ENCODE assay signal across 21 mouse cellular contexts in genomic region chr7:99007506-99008354, GRCm38 (mm10).
DNase-seq lines count a peak whose midpoint lies in the region; ATAC-seq and TF ChIP-seq lines count a peak whose summit lies in the region.
"Had no signal": no experiment of that assay in that cellular context is flagged by ENCODE, and none has a peak within 500 bp of the region (broad histone marks: within the 10 kb centered on the region; RNA-seq: fewer than 3 reads in every experiment).

No protein-coding gene starts in this region.

- TF ChIP-seq CTCF in stomach, postnatal 0 days (IDR thresholded peaks at IDR 0.05; ENCODE audit: low read depth): no peak

- no peaks in the 10 kb centered on the region for H3K9me3 ChIP-seq in kidney, embryonic 15.5 days (replicated peaks)
- no peaks in the 10 kb centered on the region for H3K9me3 ChIP-seq in kidney, embryonic 16.5 days (ENCODE audit: low read length)
- no peaks in the 10 kb centered on the region for H3K9me3 ChIP-seq in stomach, embryonic 14.5 days (ENCODE audit: control insufficient read depth, low read depth, low read length)
- H3K9me3 ChIP-seq in stomach, postnatal 0 days (ENCODE audit: control insufficient read depth, low read length): no peaks in the 10 kb centered on the region
- H3K9me3 ChIP-seq: heart, embryonic 13.5 days; hindbrain, embryonic 10.5 days; hindbrain, embryonic 15.5 days had no signal

- DNase-seq in stomach, postnatal 0 days (ENCODE audit: low spot score): no peak
- peak; percentile 34 for DNase-seq in lung, postnatal 25 days (ENCODE audit: low spot score)
- no peak for DNase-seq in layer of hippocampus, adult 18-20 months (ENCODE audit: low spot score in 2 of 2)
- DNase-seq in cerebellum, adult 18-20 months: no peak
- DNase-seq: adrenal gland, postnatal 10 days; cerebellum, adult 9-11 months; forebrain, postnatal 0 days; heart, postnatal 10 days; kidney, adult 18-20 months; kidney, postnatal 25 days; right cerebral cortex, postnatal 25 days had no signal

- no peak overlapping the region for H3K4me2 ChIP-seq in kidney, embryonic 15.5 days
- no peak overlapping the region for H3K4me2 ChIP-seq in kidney, embryonic 16.5 days (replicated peaks; ENCODE audit: low read depth, low read length)
- H3K4me2 ChIP-seq in stomach, embryonic 14.5 days (replicated peaks; ENCODE audit: low read depth, low read length): no peak overlapping the region
- H3K4me2 ChIP-seq in stomach, postnatal 0 days (replicated peaks; ENCODE audit: low read depth): no peak overlapping the region
- H3K4me2 ChIP-seq: heart, embryonic 13.5 days; hindbrain, embryonic 15.5 days had no signal

- TF ChIP-seq EP300 in stomach, postnatal 0 days (optimal IDR thresholded peaks at IDR 0.05): no peak

- ATAC-seq in kidney, embryonic 15.5 days (replicated peaks; ENCODE audit: low FRiP score): no peak
- ATAC-seq in kidney, embryonic 16.5 days (ENCODE audit: low FRiP score, low TSS enrichment): no peak
- no peak for ATAC-seq in stomach, embryonic 14.5 days (ENCODE audit: insufficient number of reproducible peaks, insufficient read depth, low FRiP score, low read depth)
- ATAC-seq in stomach, postnatal 0 days (ENCODE audit: low FRiP score, low TSS enrichment): no peak
- ATAC-seq: forebrain, postnatal 0 days; midbrain, embryonic 16.5 days; Patski had no signal

- no peaks in the 10 kb centered on the region for H3K27me3 ChIP-seq in kidney, embryonic 15.5 days
- H3K27me3 ChIP-seq in kidney, embryonic 16.5 days (ENCODE audit: insufficient read depth, low read length): no peaks in the 10 kb centered on the region
- no peaks in the 10 kb centered on the region for H3K27me3 ChIP-seq in stomach, embryonic 14.5 days (ENCODE audit: control insufficient read depth, insufficient read depth, low read length)
- H3K27me3 ChIP-seq in stomach, postnatal 0 days (ENCODE audit: control insufficient read depth, insufficient read depth, low read length): no peaks in the 10 kb centered on the region
- H3K27me3 ChIP-seq: heart, embryonic 13.5 days; hindbrain, embryonic 15.5 days; Patski had no signal

- H3K4me3 ChIP-seq in kidney, embryonic 15.5 days (replicated peaks): no peak overlapping the region
- no peak overlapping the region for H3K4me3 ChIP-seq in kidney, embryonic 16.5 days (ENCODE audit: low read length)
- H3K4me3 ChIP-seq in stomach, embryonic 14.5 days (ENCODE audit: low read depth, low read length): no peak overlapping the region
- no peak overlapping the region for H3K4me3 ChIP-seq in stomach, postnatal 0 days (ENCODE audit: low read depth, low read length)
- H3K4me3 ChIP-seq: erythroblast, embryonic 14.5 days; heart, embryonic 13.5 days; hindbrain, embryonic 10.5 days; hindbrain, embryonic 15.5 days had no signal

- H3K4me1 ChIP-seq in kidney, embryonic 15.5 days: peaks cover 7% of the 10 kb centered on the region; the same call in 1 of the 2 replicates
- 0 out of 2 replicates have a peak, but pooled peaks cover 8% of the 10 kb centered on the region for H3K4me1 ChIP-seq in kidney, embryonic 16.5 days (ENCODE audit: insufficient read depth, low read length)
- 0 out of 2 replicates have a peak, but pooled peaks cover 7% of the 10 kb centered on the region for H3K4me1 ChIP-seq in stomach, embryonic 14.5 days (ENCODE audit: control insufficient read depth, insufficient read depth, low read length)
- no peaks in the 10 kb centered on the region for H3K4me1 ChIP-seq in stomach, postnatal 0 days (replicated peaks; ENCODE audit: control insufficient read depth, insufficient read depth)
- H3K4me1 ChIP-seq: hindbrain, embryonic 10.5 days; hindbrain, embryonic 15.5 days had no signal

- H3K36me3 ChIP-seq in kidney, embryonic 15.5 days: 0 out of 2 replicates have a peak, but pooled peaks cover 4% of the 10 kb centered on the region
- no peaks in the 10 kb centered on the region for H3K36me3 ChIP-seq in kidney, embryonic 16.5 days (ENCODE audit: insufficient read depth, low read length)
- H3K36me3 ChIP-seq in stomach, embryonic 14.5 days (ENCODE audit: control insufficient read depth, insufficient read depth, low read length): no peaks in the 10 kb centered on the region
- H3K36me3 ChIP-seq in stomach, postnatal 0 days (ENCODE audit: control insufficient read depth, insufficient read depth, low read length): no peaks in the 10 kb centered on the region
- H3K36me3 ChIP-seq: hindbrain, embryonic 15.5 days had no signal

- WGBS in kidney, embryonic 15.5 days: 71% methylated on average over 16 of the region's 16 CpGs
- WGBS in kidney, embryonic 16.5 days: 73% methylated on average over 16 of the region's 16 CpGs
- WGBS in stomach, embryonic 14.5 days: 46% methylated on average over 16 of the region's 16 CpGs
- WGBS in stomach, postnatal 0 days: 36% methylated on average over 16 of the region's 16 CpGs

- H3K27ac ChIP-seq in kidney, embryonic 15.5 days: 0 out of 2 replicates have a peak overlapping the region, but pooled peaks have one; percentile 4
- no peak overlapping the region for H3K27ac ChIP-seq in kidney, embryonic 16.5 days (ENCODE audit: low read length)
- peak overlapping the region; percentile 61 for H3K27ac ChIP-seq in stomach, embryonic 14.5 days (ENCODE audit: low read length)
- H3K27ac ChIP-seq in stomach, postnatal 0 days (replicated peaks): no peak overlapping the region
- H3K27ac ChIP-seq: heart, embryonic 13.5 days; hindbrain, embryonic 10.5 days; hindbrain, embryonic 15.5 days; liver, embryonic 14.5 days had no signal

- H3K9ac ChIP-seq in kidney, embryonic 15.5 days: no peak overlapping the region
- no peak overlapping the region for H3K9ac ChIP-seq in kidney, embryonic 16.5 days (replicated peaks; ENCODE audit: low read length)
- H3K9ac ChIP-seq in stomach, embryonic 14.5 days (replicated peaks; ENCODE audit: low read depth, low read length): no peak overlapping the region
- no peak overlapping the region for H3K9ac ChIP-seq in stomach, postnatal 0 days (ENCODE audit: low read length)
- H3K9ac ChIP-seq: forebrain, postnatal 0 days; heart, embryonic 13.5 days; hindbrain, embryonic 15.5 days; liver, embryonic 14.5 days had no signal

Comparison
In these comparisons a context has a peak if more than half of its experiments do, and no peak if none do; other contexts are left out.
1. H3K27ac ChIP-seq: peak in kidney, embryonic 15.5 days (single experiment) and stomach, embryonic 14.5 days (single experiment); none in kidney, embryonic 16.5 days (single experiment) and stomach, postnatal 0 days (single experiment).